Mouse (Mus musculus): Measurements from ENCODE around the gene Prf1. TPM values are rescaled to one million over a fixed set of nuclear protein-coding genes. Genes with fewer than 3 reads are reported as not detected.

Prf1 gene
- polyA plus RNA-seq (2012; rRNA removed), result 0.03 TPM in 1 of 2 replicates, not detected in the other

DNA sequence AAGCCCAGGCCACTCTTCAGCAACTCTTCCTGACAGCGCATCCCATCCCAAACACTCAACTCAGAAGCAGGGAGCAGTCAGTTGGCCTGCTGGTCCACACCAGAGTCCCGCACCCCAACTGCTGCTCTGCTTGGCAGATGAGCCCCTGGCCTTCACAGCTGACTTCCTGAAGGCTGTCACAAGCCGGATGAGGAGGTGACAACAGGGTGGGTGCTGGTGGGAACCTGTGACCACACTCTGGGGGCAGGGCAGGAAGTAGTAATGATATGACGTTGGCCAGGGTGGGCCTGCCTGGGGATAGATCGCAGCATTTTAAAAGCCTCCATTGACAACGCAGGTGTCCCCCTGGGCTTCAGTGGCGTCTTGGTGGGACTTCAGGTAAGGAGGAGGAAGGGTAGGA is at the start of gene Prf1:
Gene Prf1 (plus strand): TSS at position 357 of the 400 bp plus-strand sequence.

DNA sequence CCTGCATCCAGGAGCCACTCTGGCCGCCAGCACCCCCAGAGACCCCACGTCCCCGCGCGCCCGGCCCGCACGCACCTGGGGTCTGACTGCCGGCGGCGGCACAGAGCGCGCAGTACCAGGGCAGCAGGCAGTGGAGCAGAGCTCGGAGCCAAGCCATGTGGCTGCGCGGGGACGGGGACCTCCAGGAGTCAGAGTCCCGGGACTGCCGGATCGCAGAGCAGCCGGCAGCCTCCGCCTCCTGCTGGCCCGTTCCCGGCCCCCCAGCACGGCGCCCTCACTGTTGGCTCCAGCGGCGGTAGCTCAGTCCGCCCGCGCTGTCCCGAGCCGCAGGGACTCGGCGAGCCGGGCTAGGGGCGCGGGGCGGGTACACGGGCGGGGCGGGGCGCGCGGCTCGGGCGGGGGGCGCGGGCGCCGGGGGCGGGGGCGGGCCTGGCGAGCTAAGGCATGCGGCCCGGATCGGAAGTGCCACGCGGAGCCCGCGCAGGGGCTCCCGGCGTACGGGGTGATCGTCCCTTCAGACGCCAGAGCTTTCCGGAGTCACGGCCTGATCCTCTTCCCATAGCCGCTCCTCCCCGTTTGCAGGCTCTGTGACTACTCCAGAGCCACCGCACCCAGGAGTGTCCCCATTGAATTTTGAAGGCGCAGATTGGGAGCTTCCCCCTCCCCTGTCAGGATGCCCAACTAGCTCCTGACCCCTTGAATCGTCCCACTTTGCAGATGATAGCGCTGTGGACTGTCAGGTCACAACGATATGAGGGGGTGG is 24.4 kb upstream of the Prf1 start, which contains the start of gene Adamts14:
Gene Adamts14 (minus strand): TSS at position 358 of the 763 bp plus-strand sequence.

Other genes with a start within 250 kb of the Prf1 start
- gene Pcbd1, start 208.5 kb upstream of the Prf1 start, polyA plus RNA-seq (2012; rRNA removed), result 9.8 and 10.2 TPM in 2 replicates
- 10.8 and 10.9 TPM in 2 replicates for gene Sgpl1, start 150.1 kb upstream of the Prf1 start, polyA plus RNA-seq (2012; rRNA removed)
- 0.13 TPM in 1 of 2 replicates, not detected in the other for gene Tbata, start 125.9 kb upstream of the Prf1 start, polyA plus RNA-seq (2012; rRNA removed)
- gene Adamts14, start 24.4 kb upstream of the Prf1 start, polyA plus RNA-seq (2012; rRNA removed), result 0.91 and 1.0 TPM in 2 replicates
- 4.5 and 6.7 TPM in 2 replicates for gene Pald1, start 85.7 kb downstream of the Prf1 start, polyA plus RNA-seq (2012; rRNA removed)
- gene Nodal, start 120.1 kb downstream of the Prf1 start, polyA plus RNA-seq (2012; rRNA removed), result 0.05 and 0.09 TPM in 2 replicates
- 34.9 and 39.0 TPM in 2 replicates for gene Eif4ebp2, start 154.8 kb downstream of the Prf1 start, polyA plus RNA-seq (2012; rRNA removed)
- 8.6 and 10.9 TPM in 2 replicates for gene Lrrc20, start 178.0 kb downstream of the Prf1 start, polyA plus RNA-seq (2012; rRNA removed)

Measured in stomach, adult 2 months (tissue).